Mouse (Mus musculus) hindbrain, embryonic 10.5 days (tissue): ENCODE results near the gene Tle2. TPM values are rescaled to one million over a fixed set of nuclear protein-coding genes. Genes with fewer than 3 reads are reported as not detected.

ENCODE experiments used
- DNase-seq: peaks from one replicate; pipeline ENCODE4 v3.0.0-alpha.2; 2017; ENCODE audit warnings: low spot score
- H3K27ac ChIP-seq: fragments of 300-500 bp; sonication (generic); 2 replicates; pipeline ENCODE4 v1.5.1; 2016; ENCODE audit warnings: mild to moderate bottlenecking, moderate library complexity
- H3K27me3 ChIP-seq: fragments of 300-500 bp; sonication (generic); 2 replicates; pipeline ENCODE4 v1.6.1; 2016; ENCODE audit warnings: mild to moderate bottlenecking; ENCODE audit not compliant: poor library complexity, insufficient read depth, severe bottlenecking
- H3K36me3 ChIP-seq: fragments of 300-500 bp; sonication (generic); 2 replicates; pipeline ENCODE4 v1.6.1; 2016; ENCODE audit warnings: mild to moderate bottlenecking, moderate library complexity
- H3K4me1 ChIP-seq: fragments of 300-500 bp; sonication (generic); replicated peaks from 2 replicates; pipeline ENCODE4 v1.6.1; 2016; ENCODE audit warnings: mild to moderate bottlenecking
- H3K4me3 ChIP-seq: fragments of 300-500 bp; sonication (generic); 2 replicates; pipeline ENCODE4 v1.5.1; 2016; ENCODE audit warnings: mild to moderate bottlenecking, moderate library complexity
- H3K9me3 ChIP-seq: fragments of 300-500 bp; sonication (generic); 2 replicates; pipeline ENCODE4 v1.6.1; 2016; ENCODE audit warnings: mild to moderate bottlenecking, moderate library complexity
- WGBS: fragments of 180-500 bp; shearing (Covaris S2); methylation state at CpG from one replicate; pipeline ENCODE4 v1.1.7; 2016; 5-methylcytosine and 5-hydroxymethylcytosine counted together
- polyA plus RNA-seq: library from polyadenylated mRNA; unstranded; fragments of >200 nt; fragmentation: Nextera tagmentation; extraction: Ambion mirVana; gene quantifications from 2 replicates; pipeline ENCODE4 v1.2.1, GENCODE M21; 2016

The Tle2 gene
- polyA plus RNA-seq, 1 experiment from 2014 or later, result 15.7 TPM

GRCm38 (mm10) chr10:81593935-81594334 is 19.6 kb downstream of the Tle2 start:
- DNase-seq, result no peak
- no peak overlapping the region for H3K4me3 ChIP-seq
- peaks cover 99% of the 10 kb centered on the region for H3K27me3 ChIP-seq
- H3K9me3 ChIP-seq, result no peaks in the 10 kb centered on the region
- H3K27ac ChIP-seq, result no peak overlapping the region
- H3K36me3 ChIP-seq, result no peaks in the 10 kb centered on the region
- H3K4me1 ChIP-seq, result peaks cover 37% of the 10 kb centered on the region
- WGBS, result 77% methylated on average over 18 of the region's 18 CpGs

GRCm38 (mm10) chr10:81595599-81595998 is 21.2 kb downstream of the Tle2 start:
- Histone ChIP-seq H3K27me3 (peaks cover 97% of the 10 kb centered on the region), H3K36me3 (no peaks in the 10 kb centered on the region), H3K27ac (0 out of 2 replicates have a peak overlapping the region, but pooled peaks have one; percentile 23), H3K9me3 (no peaks in the 10 kb centered on the region), H3K4me3 (no peak overlapping the region; the same call in 1 of the 2 replicates), H3K4me1 (peaks cover 49% of the 10 kb centered on the region)
- no peak for DNase-seq
- 57% methylated on average over 5 of the region's 5 CpGs for WGBS

- peak overlapping the region; percentile 78 for H3K27ac ChIP-seq
- no peaks in the 10 kb centered on the region for H3K9me3 ChIP-seq
- H3K4me3 ChIP-seq, result peak overlapping the region; percentile 40
- 6% methylated on average over 10 of the region's 10 CpGs for WGBS
- peaks cover 93% of the 10 kb centered on the region for H3K27me3 ChIP-seq
- H3K36me3 ChIP-seq, result no peaks in the 10 kb centered on the region
- DNase-seq, result peak; percentile 44
- peaks cover 59% of the 10 kb centered on the region for H3K4me1 ChIP-seq
Measured at GRCm38 (mm10) chr10:81596611-81597010, 22.2 kb downstream of the Tle2 start.

GRCm38 (mm10) chr10:81597137-81597950 is 23.0 kb downstream of the Tle2 start:
- DNase-seq, result peak; percentile 58
- Histone ChIP-seq H3K36me3 (no peaks in the 10 kb centered on the region), H3K27ac (peak overlapping the region; percentile 78), H3K4me1 (peaks cover 64% of the 10 kb centered on the region), H3K4me3 (peak overlapping the region; percentile 40), H3K27me3 (peaks cover 93% of the 10 kb centered on the region), H3K9me3 (no peaks in the 10 kb centered on the region)
- 9% methylated on average over 12 of the region's 12 CpGs for WGBS

- no peak for DNase-seq
- Histone ChIP-seq H3K36me3 (no peaks in the 10 kb centered on the region), H3K4me3 (no peak overlapping the region), H3K9me3 (no peaks in the 10 kb centered on the region), H3K27ac (no peak overlapping the region), H3K27me3 (peaks cover 85% of the 10 kb centered on the region), H3K4me1 (peaks cover 73% of the 10 kb centered on the region)
- WGBS, result 38% methylated on average over 3 of the region's 3 CpGs
Measured at GRCm38 (mm10) chr10:81598342-81598741, 24.0 kb downstream of the Tle2 start.

- H3K27me3 ChIP-seq, result peaks cover 80% of the 10 kb centered on the region
- WGBS, result 53% methylated on average over 6 of the region's 6 CpGs
- H3K4me3 ChIP-seq, result no peak overlapping the region
Measured at GRCm38 (mm10) chr10:81598871-81599270, 24.5 kb downstream of the Tle2 start.

GRCm38 (mm10) chr10:81599630-81600029 is 25.3 kb downstream of the Tle2 start:
- Histone ChIP-seq H3K4me3 (no peak overlapping the region), H3K9me3 (no peaks in the 10 kb centered on the region), H3K4me1 (peaks cover 74% of the 10 kb centered on the region), H3K27ac (no peak overlapping the region), H3K27me3 (peaks cover 78% of the 10 kb centered on the region), H3K36me3 (no peaks in the 10 kb centered on the region)
- no peak for DNase-seq
- 76% methylated on average over 5 of the region's 5 CpGs for WGBS

More at GRCm38 (mm10) chr10:81598871-81599270, 24.5 kb downstream of the Tle2 start:
- Histone ChIP-seq H3K9me3 (no peaks in the 10 kb centered on the region), H3K4me1 (peaks cover 73% of the 10 kb centered on the region), H3K27ac (no peak overlapping the region), H3K36me3 (no peaks in the 10 kb centered on the region)
- DNase-seq, result no peak

- H3K9me3 ChIP-seq, result no peaks in the 10 kb centered on the region
- WGBS, result 49% methylated on average over 10 of the region's 10 CpGs
- no peaks in the 10 kb centered on the region for H3K36me3 ChIP-seq
- H3K4me3 ChIP-seq, result no peak overlapping the region
- H3K27ac ChIP-seq, result no peak overlapping the region
- DNase-seq, result no peak
- peaks cover 73% of the 10 kb centered on the region for H3K27me3 ChIP-seq
- peaks cover 78% of the 10 kb centered on the region for H3K4me1 ChIP-seq
Measured at GRCm38 (mm10) chr10:81600096-81600495, 25.7 kb downstream of the Tle2 start.

GRCm38 (mm10) chr10:81600738-81601203 is 26.4 kb downstream of the Tle2 start, which contains the start of gene Tle6:
Gene Tle6, minus strand, starts transcription at chr10:81601073.
- Histone ChIP-seq H3K4me1 (peaks cover 79% of the 10 kb centered on the region), H3K9me3 (no peaks in the 10 kb centered on the region), H3K27ac (peak within 1 kb of the TSS; percentile 62), H3K4me3 (peak within 1 kb of the TSS; percentile 36), H3K27me3 (peaks cover 67% of the 10 kb centered on the region), H3K36me3 (no peaks in the 10 kb centered on the region)
- under 1% methylated on average over 28 of the region's 28 CpGs for WGBS
- peak; percentile 99 for DNase-seq

GRCm38 (mm10) chr10:81601396-81601905 is 27.1 kb downstream of the Tle2 start:
- H3K27me3 ChIP-seq, result peaks cover 60% of the 10 kb centered on the region
- DNase-seq, result no peak
- H3K4me1 ChIP-seq, result peaks cover 75% of the 10 kb centered on the region
- 16% methylated on average over 7 of the region's 7 CpGs for WGBS
- peak overlapping the region; percentile 36 for H3K4me3 ChIP-seq
- no peaks in the 10 kb centered on the region for H3K36me3 ChIP-seq
- no peak overlapping the region for H3K27ac ChIP-seq
- no peaks in the 10 kb centered on the region for H3K9me3 ChIP-seq

- DNase-seq, result peak; percentile 57
- H3K36me3 ChIP-seq, result no peaks in the 10 kb centered on the region
- H3K4me1 ChIP-seq, result peaks cover 68% of the 10 kb centered on the region
- no peak overlapping the region for H3K27ac ChIP-seq
- H3K4me3 ChIP-seq, result no peak overlapping the region
- H3K9me3 ChIP-seq, result no peaks in the 10 kb centered on the region
- peaks cover 47% of the 10 kb centered on the region for H3K27me3 ChIP-seq
- 23% methylated on average over 4 of the region's 4 CpGs for WGBS
Measured at GRCm38 (mm10) chr10:81602741-81603151, 28.4 kb downstream of the Tle2 start.

GRCm38 (mm10) chr10:81604019-81604967 is 29.9 kb downstream of the Tle2 start:
- 83% methylated on average over 12 of the region's 12 CpGs for WGBS
- H3K9me3 ChIP-seq, result no peaks in the 10 kb centered on the region
- H3K27ac ChIP-seq, result peak overlapping the region; percentile 91; the same call in 1 of the 2 replicates
- peak overlapping the region; percentile 68; the same call in 1 of the 2 replicates for H3K4me3 ChIP-seq
- peaks cover 32% of the 10 kb centered on the region for H3K27me3 ChIP-seq
- peaks cover 55% of the 10 kb centered on the region for H3K4me1 ChIP-seq
- no peak for DNase-seq
- peaks cover 14% of the 10 kb centered on the region; the same call in 1 of the 2 replicates for H3K36me3 ChIP-seq
